Mouse (Mus musculus) hindbrain, embryonic 10.5 days (tissue): Measurements from ENCODE around the gene Olfr1564. TPM values are rescaled to one million over a fixed set of nuclear protein-coding genes. Genes with fewer than 3 reads are reported as not detected.
"Not testable (repeated sequence)": the region's sequence is repeated elsewhere in the genome, so short reads cannot be mapped to it uniquely, and the experiment has no call there.

ENCODE experiments used
- DNase-seq: peaks from one replicate; pipeline ENCODE4 v3.0.0-alpha.2; 2017; ENCODE audit warnings: low spot score
- H3K27ac ChIP-seq: fragments of 300-500 bp; sonication (generic); 2 replicates; pipeline ENCODE4 v1.5.1; 2016; ENCODE audit warnings: mild to moderate bottlenecking, moderate library complexity
- H3K27me3 ChIP-seq: fragments of 300-500 bp; sonication (generic); 2 replicates; pipeline ENCODE4 v1.6.1; 2016; ENCODE audit warnings: mild to moderate bottlenecking; ENCODE audit not compliant: poor library complexity, insufficient read depth, severe bottlenecking
- H3K36me3 ChIP-seq: fragments of 300-500 bp; sonication (generic); 2 replicates; pipeline ENCODE4 v1.6.1; 2016; ENCODE audit warnings: mild to moderate bottlenecking, moderate library complexity
- H3K4me1 ChIP-seq: fragments of 300-500 bp; sonication (generic); replicated peaks from 2 replicates; pipeline ENCODE4 v1.6.1; 2016; ENCODE audit warnings: mild to moderate bottlenecking
- H3K4me3 ChIP-seq: fragments of 300-500 bp; sonication (generic); 2 replicates; pipeline ENCODE4 v1.5.1; 2016; ENCODE audit warnings: mild to moderate bottlenecking, moderate library complexity
- H3K9me3 ChIP-seq: fragments of 300-500 bp; sonication (generic); 2 replicates; pipeline ENCODE4 v1.6.1; 2016; ENCODE audit warnings: mild to moderate bottlenecking, moderate library complexity
- WGBS: fragments of 180-500 bp; shearing (Covaris S2); methylation state at CpG from one replicate; pipeline ENCODE4 v1.1.7; 2016; 5-methylcytosine and 5-hydroxymethylcytosine counted together
- polyA plus RNA-seq: library from polyadenylated mRNA; unstranded; fragments of >200 nt; fragmentation: Nextera tagmentation; extraction: Ambion mirVana; gene quantifications from 2 replicates; pipeline ENCODE4 v1.2.1, GENCODE M21; 2016

Gene Olfr1564
- not detected in 2 replicates for polyA plus RNA-seq

- H3K4me1 ChIP-seq = no peaks in the 10 kb centered on the region
- no peaks in the 10 kb centered on the region for H3K36me3 ChIP-seq
- peaks cover 21% of the 10 kb centered on the region for H3K9me3 ChIP-seq
- 91% methylated on average over 2 of the region's 2 CpGs for WGBS
- no peak for DNase-seq
- H3K27me3 ChIP-seq = no peaks in the 10 kb centered on the region
- H3K27ac ChIP-seq = no peak within 1 kb of the TSS
- H3K4me3 ChIP-seq = no peak within 1 kb of the TSS
Observed at GRCm38 (mm10) chr17:33221590-33221989, at the start of gene Olfr1564. Gene Olfr1564, minus strand, starts transcription at chr17:33221690.

- no peak overlapping the region for H3K27ac ChIP-seq
- H3K4me3 ChIP-seq = no peak overlapping the region
- DNase-seq = no peak
- no peaks in the 10 kb centered on the region for H3K36me3 ChIP-seq
- peaks cover 4% of the 10 kb centered on the region; the same call in 1 of the 2 replicates for H3K9me3 ChIP-seq
- 85% methylated on average over 9 of the region's 9 CpGs for WGBS
- H3K27me3 ChIP-seq = no peaks in the 10 kb centered on the region
- no peaks in the 10 kb centered on the region for H3K4me1 ChIP-seq
Observed at GRCm38 (mm10) chr17:33268907-33269306, 47.4 kb upstream of the Olfr1564 start.

DNA sequence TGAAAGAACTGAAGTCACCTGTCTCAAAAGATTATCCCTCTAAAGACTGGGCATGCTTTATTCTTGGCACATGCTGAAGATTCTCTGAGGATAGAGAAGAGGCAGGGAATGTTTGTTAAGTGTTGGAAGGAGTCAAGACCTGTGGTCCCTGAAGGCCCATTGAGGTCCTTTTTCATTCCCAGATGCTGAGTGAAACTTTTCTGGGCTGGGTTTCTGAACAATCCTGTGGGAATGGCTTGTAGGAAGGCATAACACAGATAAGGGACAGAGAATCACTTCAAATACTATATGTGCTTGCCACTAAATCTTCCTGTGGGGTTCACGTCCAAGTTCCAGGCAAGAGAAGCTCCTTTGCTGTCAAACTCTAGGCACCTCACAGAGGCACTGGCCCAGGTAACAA is 42.9 kb upstream of the Olfr1564 start, which contains the start of gene Olfr63:
Gene Olfr63 (plus strand): TSS at position 301 of the 400 bp plus-strand sequence.
- Histone ChIP-seq H3K27ac (no peak within 1 kb of the TSS), H3K9me3 (no peaks in the 10 kb centered on the region), H3K4me1 (no peaks in the 10 kb centered on the region), H3K36me3 (no peaks in the 10 kb centered on the region), H3K4me3 (no peak within 1 kb of the TSS), H3K27me3 (no peaks in the 10 kb centered on the region)
- no peak for DNase-seq
- 70% methylated on average over 1 of the region's 1 CpGs for WGBS

DNA sequence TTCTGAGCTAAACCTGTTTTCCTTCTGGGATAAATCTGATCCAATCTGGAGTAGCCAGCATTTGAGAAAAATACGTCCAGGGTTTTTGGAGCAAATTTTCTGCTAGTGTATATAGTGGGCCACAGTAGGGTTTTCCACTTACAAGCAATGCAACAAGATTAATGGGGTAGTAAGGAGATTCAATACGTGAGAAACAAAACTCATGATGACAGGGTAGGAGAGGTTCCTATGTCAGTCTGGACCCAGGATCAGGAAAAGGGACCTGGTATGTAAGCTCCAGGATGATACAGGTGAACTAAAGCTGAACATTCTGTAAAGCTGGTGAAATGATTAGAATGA is 33.8 kb upstream of the Olfr1564 start:
- not testable (repeated sequence) for H3K27ac ChIP-seq, H3K4me3 ChIP-seq, H3K36me3 ChIP-seq, H3K9me3 ChIP-seq, H3K4me1 ChIP-seq, DNase-seq, H3K27me3 ChIP-seq
- no CpG with 5 or more reads among the region's 2 CpGs for WGBS

DNA sequence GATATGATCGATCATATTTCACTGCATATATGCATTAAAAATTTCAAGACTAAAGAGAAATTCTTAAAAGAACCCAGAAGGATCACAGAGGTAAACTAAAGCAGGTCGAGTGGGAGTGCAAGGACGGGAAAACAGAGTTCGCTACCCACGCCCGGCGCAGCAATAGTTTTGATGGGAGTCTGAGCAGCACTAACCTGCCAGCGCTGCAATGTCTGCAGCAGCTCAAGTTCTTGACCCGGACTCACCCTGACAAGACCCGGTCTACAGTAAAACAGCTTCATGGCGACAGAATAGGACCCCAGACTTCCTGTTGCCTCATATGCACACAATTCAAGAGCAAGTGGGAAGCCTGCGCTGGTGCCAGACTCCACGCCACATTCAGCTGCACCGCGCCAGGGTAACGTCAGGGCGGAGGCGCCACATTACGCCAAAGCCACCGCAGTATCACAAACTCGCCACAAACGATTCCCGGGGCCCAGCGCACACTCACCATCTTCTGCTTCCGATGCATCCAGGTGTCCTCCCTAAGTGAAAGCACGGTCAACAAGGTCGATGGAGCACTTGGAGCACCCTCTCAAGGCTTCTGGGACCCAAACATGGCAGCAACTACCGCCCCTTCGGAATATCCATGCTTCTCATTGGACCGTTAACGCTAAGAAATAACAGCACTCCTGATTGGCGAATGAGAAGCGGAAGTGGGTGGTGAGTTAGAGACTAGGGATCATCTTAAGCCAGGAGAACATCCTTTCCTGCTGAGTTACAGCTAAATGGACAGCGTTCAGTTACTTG is 33.2 kb upstream of the Olfr1564 start, which contains the start of gene Zfp955a:
Gene Zfp955a (minus strand): TSS at position 616 of the 789 bp plus-strand sequence.
- DNase-seq, H3K27me3 ChIP-seq, H3K4me3 ChIP-seq, H3K36me3 ChIP-seq, H3K9me3 ChIP-seq, H3K27ac ChIP-seq, H3K4me1 ChIP-seq: not testable (repeated sequence)
- WGBS = 43% methylated on average over 1 of the region's 34 CpGs

GRCm38 (mm10) chr17:33236646-33237045 is 15.2 kb upstream of the Olfr1564 start:
- not testable (repeated sequence) for H3K27ac ChIP-seq, DNase-seq, H3K4me3 ChIP-seq, H3K4me1 ChIP-seq, H3K27me3 ChIP-seq
- 93% methylated on average over 1 of the region's 1 CpGs for WGBS
- peaks cover 26% of the 10 kb centered on the region for H3K36me3 ChIP-seq
- peaks cover 27% of the 10 kb centered on the region for H3K9me3 ChIP-seq

GRCm38 (mm10) chr17:33191002-33191401 is 30.5 kb downstream of the Olfr1564 start, which contains the start of gene Olfr239:
Gene Olfr239, plus strand, starts transcription at chr17:33191302.
- not testable (repeated sequence) for H3K4me3 ChIP-seq, H3K9me3 ChIP-seq, H3K27ac ChIP-seq, DNase-seq, H3K27me3 ChIP-seq, H3K4me1 ChIP-seq, H3K36me3 ChIP-seq
- WGBS = no CpG with 5 or more reads among the region's 2 CpGs

DNA sequence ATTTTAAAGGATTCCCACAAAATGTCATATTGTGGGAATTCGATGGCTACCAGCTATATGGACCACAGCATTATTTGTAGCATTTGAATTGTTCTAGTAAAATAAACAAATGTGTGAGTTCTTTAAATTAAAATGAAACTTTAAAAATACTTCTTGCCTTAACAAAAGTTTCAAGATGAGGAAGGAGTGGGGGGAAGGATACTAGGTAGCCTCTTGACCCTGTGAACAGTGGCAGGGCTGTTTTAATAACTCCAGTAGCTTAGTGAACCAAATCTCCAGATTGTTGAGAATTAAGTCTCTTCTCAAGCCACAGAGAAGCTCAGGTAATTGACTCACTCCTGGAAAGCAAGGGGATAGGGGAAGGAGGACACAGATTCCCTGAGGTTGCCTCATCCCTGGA is 53.3 kb downstream of the Olfr1564 start, which contains the start of gene Olfr55:
Gene Olfr55 (plus strand): TSS at position 301 of the 400 bp plus-strand sequence.
- H3K36me3 ChIP-seq, H3K4me3 ChIP-seq, DNase-seq, H3K27ac ChIP-seq, H3K4me1 ChIP-seq, H3K9me3 ChIP-seq, H3K27me3 ChIP-seq: not testable (repeated sequence)
- 86% methylated on average over 1 of the region's 1 CpGs for WGBS

Other genes starting within 250 kb of the Olfr1564 start
- gene Zfp952, start 228.6 kb downstream of the Olfr1564 start, polyA plus RNA-seq = 13.2 and 13.9 TPM in 2 replicates
- gene Zfp763, start 188.3 kb downstream of the Olfr1564 start, polyA plus RNA-seq = 12.6 and 16.2 TPM in 2 replicates
- gene 4921501E09Rik, start 153.6 kb downstream of the Olfr1564 start, polyA plus RNA-seq = not detected in 2 replicates
- 6.8 and 8.0 TPM in 2 replicates for gene Zfp563, start 132.4 kb downstream of the Olfr1564 start, polyA plus RNA-seq
- 0.04 TPM in 1 of 2 replicates, not detected in the other for gene Morc2b, start 82.0 kb downstream of the Olfr1564 start, polyA plus RNA-seq
- gene Olfr55, start 53.2 kb downstream of the Olfr1564 start, polyA plus RNA-seq = not detected in 2 replicates
- not detected in 2 replicates for gene Olfr239, start 30.4 kb downstream of the Olfr1564 start, polyA plus RNA-seq
- 12.7 and 16.4 TPM in 2 replicates for gene Zfp955a, start 33.5 kb upstream of the Olfr1564 start, polyA plus RNA-seq
- gene Olfr63, start 43.0 kb upstream of the Olfr1564 start, polyA plus RNA-seq = 0.02 and 0.05 TPM in 2 replicates
- 8.9 and 9.6 TPM in 2 replicates for gene Zfp955b, start 67.9 kb upstream of the Olfr1564 start, polyA plus RNA-seq
- 9.5 and 10.9 TPM in 2 replicates for gene Zfp81, start 137.2 kb upstream of the Olfr1564 start, polyA plus RNA-seq
- 15.2 and 18.9 TPM in 2 replicates for gene Zfp101, start 173.0 kb upstream of the Olfr1564 start, polyA plus RNA-seq
- not detected in 2 replicates for gene Actl9, start 211.2 kb upstream of the Olfr1564 start, polyA plus RNA-seq